Mouse (Mus musculus) heart, postnatal 10 days (tissue): Measurements from ENCODE around the gene Prp2. TPM values are rescaled to one million over a fixed set of nuclear protein-coding genes. Genes with fewer than 3 reads are reported as not detected.
"Not testable (repeated sequence)": the region's sequence is repeated elsewhere in the genome, so short reads cannot be mapped to it uniquely, and the experiment has no call there.

Experiments used
- DNase-seq, 2 experiments: peaks; one replicate each; pipeline ENCODE4 v3.0.0; 2021
- intact Hi-C: fragments of 180-260 bp; cut with DNase I; formaldehyde crosslinking; loops from one replicate; pipeline ENCODE4 v1.15.1; 2025
- total RNA-seq, 2 experiments: library from RNA; stranded (reverse); gene quantifications; 2 replicates each; pipeline ENCODE4 v1.2.3; 2021

Prp2 gene
- total RNA-seq = not detected

- DNase-seq, intact Hi-C loops: not testable (repeated sequence)
Measured at GRCm38 (mm10) chr6:132595613-132596012, at the start of gene Prp2. Gene Prp2, plus strand, starts transcription at chr6:132595913.

- DNase-seq, intact Hi-C loops: not testable (repeated sequence)
Measured at GRCm38 (mm10) chr6:132569509-132569908, 26.2 kb upstream of the Prp2 start, which contains the start of gene Prh1. Gene Prh1, plus strand, starts transcription at chr6:132569809.

GRCm38 (mm10) chr6:132649399-132649798 lies 53.7 kb downstream of the Prp2 start:
- peak in 1 of 2 experiments; percentile 5 for DNase-seq
- intact Hi-C loops = loop anchor here (2.0 to 5.0 kb wide), 2 partner anchors 557 to 1228 kb away; no protein-coding TSS in a partner anchor

Other genes starting within 250 kb of the Prp2 start
- gene Gm8882, start 231.8 kb upstream of the Prp2 start, total RNA-seq = not detected
- gene Prh1, start 26.1 kb upstream of the Prp2 start, total RNA-seq = not detected
- gene A630073D07Rik, start 55.6 kb downstream of the Prp2 start, total RNA-seq = not detected
- gene Tas2r120, start 61.0 kb downstream of the Prp2 start, total RNA-seq = not detected
- gene Tas2r121, start 105.1 kb downstream of the Prp2 start, total RNA-seq = not detected
- not detected for gene Tas2r122, start 116.0 kb downstream of the Prp2 start, total RNA-seq
- gene Tas2r115, start 142.1 kb downstream of the Prp2 start, total RNA-seq = not detected
- gene Tas2r124, start 158.8 kb downstream of the Prp2 start, total RNA-seq = not detected
- not detected for gene Tas2r102, start 166.2 kb downstream of the Prp2 start, total RNA-seq
- not detected for gene Tas2r136, start 182.2 kb downstream of the Prp2 start, total RNA-seq
- not detected for gene Tas2r117, start 206.9 kb downstream of the Prp2 start, total RNA-seq